23 mouse cellular contexts compared by ENCODE assay signal in the genomic region with DNA sequence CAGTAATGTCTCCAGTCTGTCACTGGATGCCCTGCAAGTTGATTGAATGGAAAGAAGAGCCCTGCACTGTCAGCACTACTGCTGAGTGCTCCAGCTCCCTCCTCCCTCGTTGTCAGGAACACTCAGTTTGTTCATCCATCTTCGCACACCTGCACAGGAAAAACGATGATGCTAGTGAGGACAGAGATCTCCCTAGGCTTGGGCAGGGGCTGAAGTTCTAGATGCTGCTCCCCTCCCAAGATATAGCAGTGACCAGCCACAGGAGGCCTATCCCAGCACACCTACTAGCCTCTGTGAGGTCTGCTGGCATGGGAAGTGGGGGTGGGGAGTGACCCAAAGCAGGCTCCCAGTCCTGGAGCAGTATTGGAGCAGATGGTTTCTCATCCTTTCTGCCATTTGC.
"Had no signal": no experiment of that assay in that cellular context is flagged by ENCODE, and none has a peak within 500 bp of the region (broad histone marks: within the 10 kb centered on the region; RNA-seq: fewer than 3 reads in every experiment).

No protein-coding gene starts in this region.

- H3K36me3 ChIP-seq: heart, embryonic 12.5 days; hindbrain, embryonic 13.5 days; hindbrain, embryonic 15.5 days; kidney, embryonic 15.5 days; limb, embryonic 13.5 days; limb, embryonic 15.5 days; liver, embryonic 12.5 days had no signal

- DNase-seq: gastrocnemius, postnatal 14 days; gastrocnemius, postnatal 36 days; heart, adult 11 months; heart, adult 2 months; heart, postnatal 10 days; heart, postnatal 36 days; kidney, adult 11 months; kidney, adult 2 months; kidney, adult 9 months; kidney, postnatal 14 days; kidney, postnatal 36 days; layer of hippocampus, adult 9-11 months; layer of hippocampus, postnatal 36 days; left cerebral cortex, postnatal 4 days had no signal

- H3K4me3 ChIP-seq: heart, adult 2 months; heart, embryonic 12.5 days; hindbrain, embryonic 13.5 days; hindbrain, embryonic 15.5 days; kidney, embryonic 15.5 days; limb, embryonic 13.5 days; limb, embryonic 15.5 days; liver, embryonic 12.5 days had no signal

- H3K27ac ChIP-seq: heart, adult 2 months; hindbrain, embryonic 13.5 days; hindbrain, embryonic 15.5 days; hindbrain, postnatal 0 days; kidney, embryonic 15.5 days; kidney, postnatal 0 days; limb, embryonic 13.5 days; limb, embryonic 15.5 days; liver, embryonic 12.5 days had no signal

- H3K9me3 ChIP-seq: heart, embryonic 12.5 days; hindbrain, embryonic 13.5 days; hindbrain, embryonic 15.5 days; kidney, embryonic 15.5 days; limb, embryonic 13.5 days; limb, embryonic 15.5 days; liver, embryonic 12.5 days had no signal

- H3K27me3 ChIP-seq: heart, embryonic 12.5 days; hindbrain, embryonic 15.5 days; kidney, embryonic 15.5 days; limb, embryonic 13.5 days; limb, embryonic 15.5 days; liver, embryonic 12.5 days had no signal

- H3K4me1 ChIP-seq: kidney, embryonic 15.5 days; liver, embryonic 12.5 days had no signal
